Mouse (Mus musculus) mature B cell (primary cell): ENCODE results near the gene Arhgef33.
"Not testable (repeated sequence)": the region's sequence is repeated elsewhere in the genome, so short reads cannot be mapped to it uniquely, and the experiment has no call there.

Experiments
- in situ Hi-C: fragments of 300-500 bp; cut with MboI; formaldehyde crosslinking; loops from 2 replicates; pipeline ENCODE4 v1.14.3; 2019

Gene Arhgef33

DNA sequence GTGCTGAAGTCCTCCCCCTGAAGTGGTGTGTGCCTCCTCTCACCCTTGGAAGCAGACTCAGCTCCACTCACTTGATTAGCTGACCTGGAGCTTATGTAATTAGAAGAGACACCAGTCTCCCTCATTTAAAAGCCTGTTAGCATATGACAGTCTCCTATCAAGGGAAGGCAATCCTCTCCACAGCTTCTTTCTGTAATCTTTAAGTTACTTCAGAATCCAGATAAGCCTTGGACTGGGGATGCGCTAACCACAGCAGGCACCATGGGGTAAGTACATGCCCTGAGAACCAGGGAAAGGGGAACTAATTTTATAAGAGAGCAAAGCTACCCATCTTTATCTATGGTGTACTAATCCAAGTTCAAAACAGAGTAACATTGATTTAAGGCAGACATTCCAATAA lies at the start of gene Arhgef33:
Gene Arhgef33, plus strand, starts transcription at position 157 of the 400 bp plus-strand sequence.
- in situ Hi-C loops = no loop called here

GRCm38 (mm10) chr17:80267065-80267464 lies 40.1 kb upstream of the Arhgef33 start:
- in situ Hi-C loops = no loop called here

DNA sequence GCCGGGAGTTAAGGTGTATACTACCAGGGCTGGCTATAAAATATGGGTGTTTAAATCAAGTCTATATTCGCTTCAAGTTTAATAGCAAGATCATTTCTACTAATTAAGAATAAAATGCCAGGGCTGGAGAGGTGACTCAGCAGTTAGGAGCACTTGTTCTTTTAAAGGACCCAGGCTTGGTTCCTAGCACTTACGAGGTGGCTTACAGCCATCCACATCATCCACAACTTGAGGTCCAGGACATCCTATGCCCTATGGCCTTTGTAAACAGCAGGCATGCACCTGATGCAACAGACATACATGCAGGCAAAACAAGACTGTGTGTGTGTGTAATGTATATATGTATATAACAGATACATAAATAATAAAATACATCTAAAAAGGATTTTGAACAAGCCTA lies 39.1 kb upstream of the Arhgef33 start:
- in situ Hi-C loops = no loop called here

DNA sequence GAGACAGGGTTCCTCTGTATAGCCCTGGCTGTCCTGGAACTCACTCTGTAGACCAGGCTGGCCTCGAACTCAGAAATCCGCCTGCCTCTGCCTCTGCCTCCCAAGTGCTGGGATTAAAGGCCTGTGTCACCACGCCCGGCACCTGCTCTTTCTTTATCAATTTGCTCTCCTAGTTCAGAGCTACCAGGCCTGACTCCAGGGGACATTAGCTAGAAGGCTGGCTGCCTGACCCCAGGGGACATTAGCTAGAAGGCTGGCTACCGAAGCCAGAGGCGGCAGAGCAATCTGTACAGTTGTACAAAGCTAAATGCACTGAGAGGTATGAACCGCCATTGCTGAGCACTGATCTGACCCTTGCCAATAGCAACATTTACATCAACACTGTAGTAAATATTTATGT lies 36.6 kb upstream of the Arhgef33 start:
- in situ Hi-C loops = not testable (repeated sequence)

DNA sequence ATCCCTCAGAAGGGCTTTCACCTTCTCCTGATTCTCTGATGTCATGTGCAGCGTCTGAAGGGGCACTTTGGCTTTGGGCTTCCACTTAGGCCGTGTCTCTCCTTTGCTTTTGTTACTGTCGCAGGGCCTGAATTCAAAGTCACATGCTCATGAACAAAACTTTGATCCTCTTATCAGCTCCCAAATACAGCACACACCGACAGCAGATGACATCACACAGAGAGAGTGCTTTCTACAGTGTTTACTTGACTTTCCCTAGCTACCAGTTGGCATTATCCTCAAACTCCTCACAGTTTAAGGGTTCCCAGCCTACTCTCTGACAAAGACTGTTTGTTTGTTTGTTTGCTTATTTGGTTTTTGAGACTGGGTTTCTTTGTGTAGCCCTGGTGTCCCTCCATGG lies 29.0 kb upstream of the Arhgef33 start:
- in situ Hi-C loops = loop anchor here (25.0 kb wide), 1 partner anchor 284 kb away; no protein-coding TSS in a partner anchor

DNA sequence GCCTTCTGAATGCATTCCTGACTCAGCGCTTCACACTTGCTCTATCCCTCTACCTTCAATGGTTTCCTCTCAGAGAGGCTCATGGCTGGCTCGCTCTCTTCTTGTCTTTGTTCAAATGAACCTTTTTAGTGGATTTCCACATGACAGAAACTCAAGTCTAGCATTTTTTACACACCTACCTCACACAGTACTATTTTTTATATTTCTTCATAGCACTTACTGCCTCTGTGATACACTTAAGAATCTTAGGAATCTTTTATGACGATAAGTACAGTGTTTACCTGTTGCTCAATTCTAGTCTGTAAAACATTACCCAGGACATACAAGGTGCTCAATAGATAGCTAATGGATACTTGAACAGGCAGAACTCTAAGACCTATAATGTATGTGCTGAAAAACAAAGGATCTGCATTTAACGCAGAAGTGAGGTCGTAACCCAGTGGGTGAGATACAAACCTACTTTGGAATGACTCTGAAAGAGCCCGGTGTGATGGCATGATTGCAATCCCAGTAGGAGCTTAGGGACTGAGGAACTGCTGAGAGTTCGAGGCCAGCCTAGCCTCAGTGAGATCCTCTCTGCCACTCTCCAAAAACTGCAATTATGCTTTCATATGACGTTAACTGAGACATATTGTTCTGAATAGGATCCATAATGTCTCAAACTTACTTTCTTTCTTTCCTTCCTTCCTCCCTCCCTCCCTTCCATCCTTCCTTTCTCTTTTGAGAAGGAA lies 27.7 kb upstream of the Arhgef33 start:
- in situ Hi-C loops = loop anchor here (25.0 kb wide), 1 partner anchor 283 kb away; no protein-coding TSS in a partner anchor

DNA sequence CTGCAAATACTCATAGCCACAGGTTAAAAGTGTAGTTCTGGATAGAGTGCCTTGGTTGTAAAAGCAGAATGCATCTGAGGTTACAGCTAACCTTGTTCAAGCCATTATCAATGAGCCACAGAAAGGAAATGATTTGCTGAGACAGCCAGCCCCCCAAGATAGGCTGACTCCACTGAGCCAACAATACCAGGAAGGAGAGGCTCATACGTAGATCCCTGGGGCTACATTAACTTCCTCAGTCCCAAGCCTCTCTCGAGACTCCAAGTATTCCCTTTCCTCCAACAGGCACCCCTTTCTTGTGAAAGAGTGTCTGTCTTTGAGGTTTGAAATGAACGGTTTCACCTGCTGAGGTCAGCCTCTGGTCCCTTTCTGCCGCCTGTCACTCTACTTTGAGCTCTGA lies 22.8 kb upstream of the Arhgef33 start:
- in situ Hi-C loops = loop anchor here (25.0 kb wide), 1 partner anchor 278 kb away; no protein-coding TSS in a partner anchor

DNA sequence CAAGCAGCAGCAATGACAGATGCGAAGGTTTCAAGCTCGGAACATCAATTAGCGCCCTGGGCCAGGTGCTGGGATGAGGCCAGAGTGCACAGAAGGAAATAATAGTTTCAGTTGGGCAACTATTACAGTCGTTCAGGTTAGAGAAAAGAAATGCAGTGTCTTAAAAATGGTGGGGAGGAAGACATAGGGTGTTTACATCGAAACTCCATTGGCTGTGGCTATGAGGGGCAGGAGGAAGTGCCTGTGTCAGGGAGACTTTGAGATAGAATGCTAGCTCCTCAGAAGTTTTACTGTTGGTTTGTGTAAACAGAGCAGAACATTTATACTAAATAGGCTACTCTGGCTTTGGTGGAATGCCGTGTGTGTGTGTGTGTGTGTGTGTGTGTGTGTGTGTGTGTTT lies 19.2 kb upstream of the Arhgef33 start:
- in situ Hi-C loops = loop anchor here (25.0 kb wide), 1 partner anchor 274 kb away; no protein-coding TSS in a partner anchor

- in situ Hi-C loops = loop anchor here (25.0 kb wide), 1 partner anchor 273 kb away; no protein-coding TSS in a partner anchor
Observed at GRCm38 (mm10) chr17:80289280-80290073, 17.7 kb upstream of the Arhgef33 start.

DNA sequence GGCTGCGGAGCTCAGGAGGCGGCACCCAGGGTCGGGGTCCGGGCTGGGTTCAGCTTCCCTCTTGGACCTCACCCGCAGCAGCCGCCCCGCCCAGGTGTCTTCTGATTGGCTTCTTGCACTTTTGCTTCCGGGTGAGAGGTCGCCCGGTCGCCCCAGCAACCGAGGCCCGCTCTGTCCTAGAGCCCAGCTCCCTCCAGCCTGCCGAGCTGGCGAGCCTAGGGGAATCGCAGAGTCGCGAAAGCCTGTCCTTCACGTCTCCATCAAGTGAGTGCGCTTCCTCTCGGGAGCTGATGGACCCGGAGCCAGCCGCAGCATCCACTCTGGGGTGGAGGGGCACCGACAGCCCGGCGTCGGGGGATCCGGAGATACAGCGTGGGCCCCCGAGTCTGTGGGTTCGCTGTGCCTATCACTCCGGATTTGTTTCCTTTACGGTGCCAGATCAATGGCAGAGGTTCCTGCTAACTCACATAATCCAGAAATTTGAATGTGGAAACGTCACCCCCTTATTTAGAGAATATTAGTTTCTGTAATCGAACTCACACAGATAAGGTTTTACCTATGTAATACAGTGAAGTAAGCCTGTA lies 17.0 kb upstream of the Arhgef33 start, which contains the start of the genes Morn2 and Dhx57:
Gene Morn2, plus strand, starts transcription at position 130 of the 584 bp plus-strand sequence.
Gene Dhx57, minus strand, starts transcription at position 403 of the 584 bp plus-strand sequence.
- in situ Hi-C loops = loop anchor here (25.0 kb wide), 1 partner anchor 272 kb away; no protein-coding TSS in a partner anchor

DNA sequence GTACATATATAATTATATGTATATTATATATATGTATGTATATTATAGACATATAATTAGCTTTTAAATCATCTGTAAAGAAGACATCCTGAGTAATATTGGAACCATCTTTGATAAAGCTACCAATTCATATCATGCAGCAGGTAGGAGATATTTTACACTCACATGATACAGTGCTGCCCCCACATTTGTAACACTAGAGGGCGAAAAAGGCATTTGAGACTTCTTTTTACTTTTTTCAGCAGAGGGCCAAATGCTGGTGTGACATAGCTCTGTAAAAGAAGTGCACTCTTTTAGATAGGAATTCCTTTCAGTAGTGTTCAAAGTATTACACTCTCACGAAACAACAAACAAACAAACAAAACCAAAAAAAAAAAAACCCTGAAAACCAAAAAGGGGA lies 16.1 kb upstream of the Arhgef33 start:
- in situ Hi-C loops = loop anchor here (25.0 kb wide), 1 partner anchor 271 kb away; no protein-coding TSS in a partner anchor

DNA sequence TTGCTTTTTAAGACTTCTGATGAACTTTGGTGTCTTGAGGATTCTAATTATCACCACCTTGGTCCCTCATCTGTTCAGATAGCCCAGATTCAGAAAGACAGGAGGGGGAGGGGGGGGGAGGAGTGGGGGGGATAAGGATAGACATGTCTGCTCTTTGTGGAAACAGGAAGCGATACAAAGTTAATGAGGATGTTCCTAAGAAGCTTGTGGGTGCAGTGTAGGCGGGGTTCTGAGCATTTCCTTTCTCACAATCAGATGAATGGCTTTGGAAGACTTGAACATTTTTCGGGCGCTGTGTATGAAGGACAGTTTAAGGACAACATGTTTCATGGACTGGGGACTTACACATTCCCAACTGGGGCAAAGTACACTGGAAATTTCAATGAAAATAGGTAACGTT lies 11.9 kb upstream of the Arhgef33 start:
- in situ Hi-C loops = loop anchor here (25.0 kb wide), 1 partner anchor 267 kb away; no protein-coding TSS in a partner anchor

GRCm38 (mm10) chr17:80298844-80299243 lies 8.4 kb upstream of the Arhgef33 start:
- in situ Hi-C loops = loop anchor here (25.0 kb wide), 1 partner anchor 263 kb away; no protein-coding TSS in a partner anchor

DNA sequence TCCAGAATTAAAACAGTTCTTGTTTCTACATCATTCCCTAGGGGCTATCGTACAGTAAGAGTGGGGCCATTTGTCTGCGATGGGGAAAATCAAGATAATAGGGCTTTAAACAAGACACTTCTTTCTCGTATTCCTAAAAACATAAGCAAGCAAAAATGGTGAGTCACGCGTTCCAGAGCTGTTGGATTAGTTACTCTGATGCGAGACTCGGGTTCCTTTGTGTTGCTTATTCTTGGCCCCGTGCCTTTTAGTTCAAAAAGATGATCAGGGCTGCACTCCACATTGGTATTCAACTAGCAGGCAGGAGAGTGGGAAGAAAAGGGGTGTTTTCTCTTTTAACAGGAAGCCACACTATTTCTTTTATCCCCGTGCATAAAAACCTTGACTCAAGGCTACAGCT lies 4.6 kb downstream of the Arhgef33 start:
- in situ Hi-C loops = no loop called here

DNA sequence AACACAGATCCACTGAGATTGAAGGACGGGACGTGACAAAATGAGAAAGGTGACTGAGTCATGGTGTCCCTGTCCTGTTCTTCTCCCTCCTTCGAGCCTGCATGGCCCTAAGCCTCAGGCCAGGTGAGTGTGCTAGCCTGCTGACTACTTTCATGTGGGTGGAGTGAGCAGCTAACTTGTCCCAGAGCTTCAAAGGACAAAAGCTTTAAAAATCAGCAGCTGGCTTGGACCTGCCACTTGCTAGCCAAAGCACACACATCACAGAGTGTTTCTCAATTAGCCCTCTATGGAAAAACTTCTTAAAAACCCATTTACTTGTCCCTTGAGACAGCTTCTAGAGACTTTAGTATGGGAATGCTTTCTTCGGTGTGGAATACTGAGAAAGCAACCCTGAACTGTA lies 5.2 kb downstream of the Arhgef33 start:
- in situ Hi-C loops = no loop called here

GRCm38 (mm10) chr17:80322228-80322627 lies 15.0 kb downstream of the Arhgef33 start:
- in situ Hi-C loops = no loop called here

DNA sequence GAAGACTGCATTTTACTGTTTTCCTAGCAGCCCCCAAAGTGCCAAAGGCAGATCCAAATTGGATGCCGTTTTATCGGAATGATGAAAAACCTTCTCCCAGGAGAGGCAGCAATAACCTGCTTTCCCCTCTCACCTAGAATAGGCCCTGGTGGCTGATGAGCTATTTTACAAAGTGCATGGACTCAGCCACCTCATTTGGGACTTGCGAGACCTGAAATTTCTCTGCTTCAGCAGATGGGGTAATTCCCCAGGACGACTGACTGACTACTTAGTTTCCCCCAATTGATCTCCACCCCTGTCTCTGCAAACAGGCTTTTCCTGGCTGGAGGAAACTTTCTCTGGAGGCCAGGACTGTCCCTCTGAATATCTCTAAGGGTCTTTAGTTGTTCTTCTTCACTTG lies 15.8 kb downstream of the Arhgef33 start:
- in situ Hi-C loops = no loop called here

DNA sequence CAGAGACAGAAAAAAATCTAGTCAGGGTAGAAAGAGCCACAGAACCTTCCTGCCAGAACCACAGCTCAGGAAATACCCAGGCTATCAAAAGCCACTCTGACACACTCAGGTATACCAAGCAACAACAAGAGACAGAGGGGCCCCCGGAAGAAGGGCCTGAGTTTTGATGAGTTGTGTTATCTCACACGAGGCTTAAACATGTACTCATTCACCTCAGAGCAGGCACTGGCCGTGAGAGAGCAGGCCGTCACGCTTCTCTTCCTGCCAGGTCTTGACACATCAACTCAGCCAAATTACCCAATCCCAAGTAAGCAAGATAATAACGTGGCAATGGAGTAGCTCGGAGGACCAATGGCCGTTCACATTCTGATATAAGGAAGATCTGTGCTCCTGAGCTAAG lies 16.5 kb downstream of the Arhgef33 start:
- in situ Hi-C loops = no loop called here

GRCm38 (mm10) chr17:80324521-80324920 lies 17.3 kb downstream of the Arhgef33 start:
- in situ Hi-C loops = no loop called here

DNA sequence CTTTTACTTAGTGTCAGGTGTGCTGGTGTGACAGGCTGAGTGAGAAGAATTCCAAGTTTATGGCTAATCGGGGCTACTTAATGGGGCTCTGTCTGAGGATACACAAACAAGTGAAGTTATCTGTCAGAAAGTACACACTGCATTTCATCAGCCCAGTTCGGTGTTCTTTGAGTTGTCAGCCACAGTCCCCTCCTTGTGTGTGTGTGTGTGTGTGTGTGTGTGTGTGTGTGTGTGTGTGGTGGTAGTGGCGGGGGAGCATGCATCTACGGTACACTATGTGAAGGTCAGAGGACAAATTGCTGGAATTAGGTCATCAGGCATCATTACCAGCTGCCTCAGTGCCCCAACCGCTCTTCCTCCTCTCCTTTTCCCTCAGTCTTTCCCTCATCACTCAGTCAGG lies 18.2 kb downstream of the Arhgef33 start:
- in situ Hi-C loops = no loop called here

- in situ Hi-C loops = no loop called here
Observed at GRCm38 (mm10) chr17:80326431-80326830, 19.2 kb downstream of the Arhgef33 start.

DNA sequence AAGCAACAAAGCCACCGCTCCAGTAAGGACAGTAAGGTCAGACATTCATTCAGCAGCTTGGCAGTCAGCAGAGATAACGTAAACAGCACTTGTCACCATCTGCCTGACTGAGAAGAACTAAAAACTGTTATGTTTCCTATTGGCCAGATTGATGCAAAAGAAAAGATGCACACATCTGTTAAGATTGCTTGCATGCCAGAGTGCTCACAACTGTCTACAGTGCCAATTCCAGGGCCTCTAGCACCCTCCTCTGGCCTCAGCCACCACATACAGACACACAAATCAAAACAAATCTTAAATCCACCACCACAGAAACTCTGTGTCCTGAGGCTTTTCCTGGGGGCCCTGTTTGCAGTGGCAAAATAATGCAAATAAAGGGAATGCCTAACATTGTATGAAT lies 25.2 kb downstream of the Arhgef33 start:
- in situ Hi-C loops = no loop called here
